Mouse (Mus musculus) heart, embryonic 11.5 days (tissue): ENCODE data around the gene Stxbp2. TPM values are rescaled to one million over a fixed set of nuclear protein-coding genes. Genes with fewer than 3 reads are reported as not detected.

Experiments
- polyA plus RNA-seq: library from polyadenylated mRNA; unstranded; fragments of >200 nt; fragmentation: Nextera tagmentation; extraction: Ambion mirVana; gene quantifications from 2 replicates; pipeline ENCODE4 v1.2.1, GENCODE M21; 2014

The Stxbp2 gene
- polyA plus RNA-seq, 1 experiment from 2014 or later: 60.2 TPM

Other genes starting within 250 kb of the Stxbp2 start
- 5.3 and 6.2 TPM in 2 replicates for gene Arhgef18, start 237.9 kb upstream of the Stxbp2 start, polyA plus RNA-seq
- gene Pex11g, start 163.3 kb upstream of the Stxbp2 start, polyA plus RNA-seq: 2.7 and 3.1 TPM in 2 replicates
- not detected in 2 replicates for gene Tex45, start 160.1 kb upstream of the Stxbp2 start, polyA plus RNA-seq
- 11.5 and 19.7 TPM in 2 replicates for gene Zfp358, start 137.8 kb upstream of the Stxbp2 start, polyA plus RNA-seq
- 31.3 and 48.1 TPM in 2 replicates for gene Mcoln1, start 130.5 kb upstream of the Stxbp2 start, polyA plus RNA-seq
- gene Pnpla6, start 115.6 kb upstream of the Stxbp2 start, polyA plus RNA-seq: 14.0 and 15.9 TPM in 2 replicates
- 3.9 and 5.1 TPM in 2 replicates for gene C330021F23Rik, start 63.0 kb upstream of the Stxbp2 start, polyA plus RNA-seq
- 1.6 TPM in 2 replicates for gene Camsap3, start 43.7 kb upstream of the Stxbp2 start, polyA plus RNA-seq
- gene Xab2, start 9.6 kb upstream of the Stxbp2 start, polyA plus RNA-seq: 32.6 and 34.7 TPM in 2 replicates
- 109 and 114 TPM in 2 replicates for gene Pet100, start 9.4 kb upstream of the Stxbp2 start, polyA plus RNA-seq
- gene Pcp2, start 5.4 kb upstream of the Stxbp2 start, polyA plus RNA-seq: 0.11 TPM in 1 of 2 replicates, not detected in the other
- not detected in 2 replicates for gene Retn, start 24.8 kb downstream of the Stxbp2 start, polyA plus RNA-seq
- not detected in 2 replicates for gene Mcemp1, start 34.8 kb downstream of the Stxbp2 start, polyA plus RNA-seq
- gene Fcor, start 41.4 kb downstream of the Stxbp2 start, polyA plus RNA-seq: 9.4 and 12.2 TPM in 2 replicates
- gene Trappc5, start 45.3 kb downstream of the Stxbp2 start, polyA plus RNA-seq: 26.3 and 33.2 TPM in 2 replicates
- gene Fcer2a, start 63.2 kb downstream of the Stxbp2 start, polyA plus RNA-seq: 0.13 and 0.14 TPM in 2 replicates
- 4.1 and 4.6 TPM in 2 replicates for gene Clec4g, start 89.7 kb downstream of the Stxbp2 start, polyA plus RNA-seq
- gene Cd209a, start 118.0 kb downstream of the Stxbp2 start, polyA plus RNA-seq: not detected in 2 replicates
- gene Cd209e, start 223.4 kb downstream of the Stxbp2 start, polyA plus RNA-seq: not detected in 2 replicates
- gene Cd209d, start 247.6 kb downstream of the Stxbp2 start, polyA plus RNA-seq: not detected in 2 replicates